Mouse (Mus musculus) heart, embryonic 15.5 days (tissue): ENCODE data around the gene Pld3. TPM values are rescaled to one million over a fixed set of nuclear protein-coding genes. Genes with fewer than 3 reads are reported as not detected.

Source experiments
- ATAC-seq: fragments of 200-750 bp; cut with Nextera tagmentation; replicated peaks from 2 replicates; pipeline ENCODE4 v1.8.0; 2017; ENCODE audit warnings: low read depth, moderate TSS enrichment; ENCODE audit not compliant: insufficient number of reproducible peaks, insufficient read depth, low FRiP score
- H3K27ac ChIP-seq: fragments of 300-500 bp; sonication (generic); 2 replicates; pipeline ENCODE4 v1.5.1; 2015; ENCODE audit warnings: mild to moderate bottlenecking, inconsistent platforms
- H3K27me3 ChIP-seq: fragments of 300-500 bp; sonication (generic); 2 replicates; pipeline ENCODE4 v1.6.1; 2015; ENCODE audit warnings: inconsistent platforms
- H3K36me3 ChIP-seq: fragments of 300-500 bp; sonication (generic); 2 replicates; pipeline ENCODE4 v1.6.1; 2015; ENCODE audit warnings: mild to moderate bottlenecking, inconsistent platforms
- H3K4me1 ChIP-seq: fragments of 300-500 bp; sonication (generic); replicated peaks from 2 replicates; pipeline ENCODE4 v1.6.1; 2015; ENCODE audit warnings: inconsistent platforms
- H3K4me2 ChIP-seq: fragments of 300-500 bp; sonication (generic); 2 replicates; pipeline ENCODE4 v1.6.1; 2015; ENCODE audit warnings: inconsistent platforms, mild to moderate bottlenecking, moderate library complexity
- H3K4me3 ChIP-seq: fragments of 300-500 bp; sonication (generic); 2 replicates; pipeline ENCODE4 v1.5.1; 2015; ENCODE audit warnings: mild to moderate bottlenecking, inconsistent platforms
- H3K9ac ChIP-seq: fragments of 300-500 bp; sonication (generic); 2 replicates; pipeline ENCODE4 v1.6.1; 2015; ENCODE audit warnings: mild to moderate bottlenecking, inconsistent platforms
- H3K9me3 ChIP-seq: fragments of 300-500 bp; sonication (generic); replicated peaks from 2 replicates; pipeline ENCODE4 v1.6.1; 2016; ENCODE audit warnings: inconsistent platforms
- WGBS: fragments of 180-500 bp; shearing (Covaris S2); methylation state at CpG from one replicate; pipeline ENCODE4 v1.1.7; 2015; ENCODE audit warnings: mixed read lengths; 5-methylcytosine and 5-hydroxymethylcytosine counted together
- polyA plus RNA-seq: library from polyadenylated mRNA; unstranded; fragments of >200 nt; fragmentation: Nextera tagmentation; extraction: Ambion mirVana; gene quantifications from 2 replicates; pipeline ENCODE4 v1.2.1, GENCODE M21; 2015

Gene Pld3
- polyA plus RNA-seq, 1 experiment from 2014 or later: 49.3 TPM

- Histone ChIP-seq H3K27me3 (no peaks in the 10 kb centered on the region), H3K9me3 (no peaks in the 10 kb centered on the region), H3K36me3 (no peaks in the 10 kb centered on the region), H3K9ac (no peak overlapping the region), H3K27ac (no peak overlapping the region), H3K4me1 (peaks cover 23% of the 10 kb centered on the region), H3K4me2 (no peak overlapping the region), H3K4me3 (no peak overlapping the region)
- no peak for ATAC-seq
- 95% methylated on average over 4 of the region's 4 CpGs for WGBS
These were observed 37.1 kb upstream of the Pld3 start for GRCm38 (mm10) chr7:27590088-27590487.

- no peak overlapping the region for H3K27ac ChIP-seq
- H3K36me3 ChIP-seq: peaks cover 4% of the 10 kb centered on the region; the same call in 1 of the 2 replicates
- WGBS: 83% methylated on average over 2 of the region's 2 CpGs
- H3K9ac ChIP-seq: no peak overlapping the region
- no peak overlapping the region for H3K4me3 ChIP-seq
- no peaks in the 10 kb centered on the region for H3K9me3 ChIP-seq
- no peak overlapping the region for H3K4me2 ChIP-seq
- ATAC-seq: no peak
- H3K27me3 ChIP-seq: no peaks in the 10 kb centered on the region
- H3K4me1 ChIP-seq: peaks cover 4% of the 10 kb centered on the region
These were observed 34.7 kb upstream of the Pld3 start for GRCm38 (mm10) chr7:27587741-27588140.

- no peak for ATAC-seq
- Histone ChIP-seq H3K27me3 (no peaks in the 10 kb centered on the region), H3K36me3 (peaks cover 12% of the 10 kb centered on the region), H3K4me2 (no peak overlapping the region), H3K9me3 (no peaks in the 10 kb centered on the region), H3K27ac (no peak overlapping the region), H3K4me3 (no peak overlapping the region), H3K4me1 (no peaks in the 10 kb centered on the region), H3K9ac (no peak overlapping the region)
- WGBS: 77% methylated on average over 2 of the region's 2 CpGs
These were observed 33.8 kb upstream of the Pld3 start for GRCm38 (mm10) chr7:27586861-27587260.

- Histone ChIP-seq H3K27me3 (no peaks in the 10 kb centered on the region), H3K9ac (no peak overlapping the region), H3K27ac (no peak overlapping the region), H3K36me3 (peaks cover 66% of the 10 kb centered on the region), H3K4me3 (no peak overlapping the region), H3K4me2 (no peak overlapping the region), H3K4me1 (no peaks in the 10 kb centered on the region), H3K9me3 (no peaks in the 10 kb centered on the region)
- ATAC-seq: no peak
- 87% methylated on average over 14 of the region's 14 CpGs for WGBS
These were observed 27.6 kb upstream of the Pld3 start for GRCm38 (mm10) chr7:27580380-27581174.

GRCm38 (mm10) chr7:27578465-27578864 lies 25.4 kb upstream of the Pld3 start:
- Histone ChIP-seq H3K4me3 (no peak overlapping the region), H3K27me3 (no peaks in the 10 kb centered on the region), H3K27ac (no peak overlapping the region), H3K9me3 (no peaks in the 10 kb centered on the region), H3K4me2 (no peak overlapping the region), H3K4me1 (no peaks in the 10 kb centered on the region), H3K36me3 (peaks cover 81% of the 10 kb centered on the region), H3K9ac (no peak overlapping the region)
- 82% methylated on average over 7 of the region's 7 CpGs for whole genome bisulfite sequencing
- no peak for ATAC-seq

- WGBS: 90% methylated on average over 6 of the region's 6 CpGs
- no peak overlapping the region for H3K4me3 ChIP-seq
- H3K4me2 ChIP-seq: no peak overlapping the region
- H3K4me1 ChIP-seq: no peaks in the 10 kb centered on the region
- H3K27me3 ChIP-seq: no peaks in the 10 kb centered on the region
- no peaks in the 10 kb centered on the region for H3K9me3 ChIP-seq
- H3K9ac ChIP-seq: no peak overlapping the region
- no peak overlapping the region for H3K27ac ChIP-seq
- no peak for ATAC-seq
- H3K36me3 ChIP-seq: peaks cover 80% of the 10 kb centered on the region
These were observed 24.6 kb upstream of the Pld3 start for GRCm38 (mm10) chr7:27577589-27577988.

GRCm38 (mm10) chr7:27576914-27577313 lies 23.9 kb upstream of the Pld3 start:
- Histone ChIP-seq H3K9ac (no peak overlapping the region), H3K4me2 (no peak overlapping the region), H3K36me3 (peaks cover 79% of the 10 kb centered on the region), H3K9me3 (no peaks in the 10 kb centered on the region), H3K4me3 (no peak overlapping the region), H3K27ac (no peak overlapping the region), H3K4me1 (no peaks in the 10 kb centered on the region), H3K27me3 (no peaks in the 10 kb centered on the region)
- peak; percentile 31; the same call in 1 of the 2 replicates for ATAC-seq
- 67% methylated on average over 6 of the region's 6 CpGs for WGBS

- Histone ChIP-seq H3K9ac (no peak overlapping the region), H3K4me1 (no peaks in the 10 kb centered on the region), H3K36me3 (peaks cover 75% of the 10 kb centered on the region), H3K9me3 (no peaks in the 10 kb centered on the region), H3K27ac (no peak overlapping the region), H3K27me3 (no peaks in the 10 kb centered on the region), H3K4me2 (no peak overlapping the region), H3K4me3 (no peak overlapping the region)
- ATAC-seq: no peak
- WGBS: 89% methylated on average over 14 of the region's 14 CpGs
These were observed 21.3 kb upstream of the Pld3 start for GRCm38 (mm10) chr7:27574124-27574880.

- H3K9ac ChIP-seq: no peak overlapping the region
- no peak for ATAC-seq
- no peak overlapping the region for H3K4me2 ChIP-seq
- no peaks in the 10 kb centered on the region for H3K9me3 ChIP-seq
- no peaks in the 10 kb centered on the region for H3K4me1 ChIP-seq
- H3K4me3 ChIP-seq: no peak overlapping the region
- no peak overlapping the region for H3K27ac ChIP-seq
- WGBS: 92% methylated on average over 4 of the region's 4 CpGs
- H3K36me3 ChIP-seq: peaks cover 80% of the 10 kb centered on the region
- no peaks in the 10 kb centered on the region for H3K27me3 ChIP-seq
These were observed 19.1 kb upstream of the Pld3 start for GRCm38 (mm10) chr7:27572133-27572532.

- 80% methylated on average over 5 of the region's 5 CpGs for WGBS
- Histone ChIP-seq H3K4me3 (no peak overlapping the region), H3K9me3 (no peaks in the 10 kb centered on the region), H3K36me3 (peaks cover 72% of the 10 kb centered on the region), H3K4me2 (no peak overlapping the region), H3K27me3 (no peaks in the 10 kb centered on the region), H3K4me1 (no peaks in the 10 kb centered on the region), H3K27ac (no peak overlapping the region), H3K9ac (no peak overlapping the region)
- no peak for ATAC-seq
These were observed 16.7 kb upstream of the Pld3 start for GRCm38 (mm10) chr7:27569580-27570224.

GRCm38 (mm10) chr7:27560978-27561377 lies 8.0 kb upstream of the Pld3 start:
- peak overlapping the region; percentile 48 for H3K4me2 ChIP-seq
- WGBS: 74% methylated on average over 1 of the region's 1 CpGs
- H3K36me3 ChIP-seq: peaks cover 41% of the 10 kb centered on the region
- no peaks in the 10 kb centered on the region for H3K9me3 ChIP-seq
- H3K9ac ChIP-seq: 0 out of 2 replicates have a peak overlapping the region, but pooled peaks have one; percentile 20
- peak overlapping the region; percentile 87 for H3K27ac ChIP-seq
- H3K27me3 ChIP-seq: no peaks in the 10 kb centered on the region
- H3K4me3 ChIP-seq: peak overlapping the region; percentile 26
- H3K4me1 ChIP-seq: peaks cover 19% of the 10 kb centered on the region
- no peak; the same call in 1 of the 2 replicates for ATAC-seq
